Mouse (Mus musculus) heart, postnatal 0 days (tissue): ENCODE data around the gene Rnf187. TPM values are rescaled to one million over a fixed set of nuclear protein-coding genes. Genes with fewer than 3 reads are reported as not detected.

ENCODE experiments used
- ATAC-seq: fragments of 200-750 bp; cut with Nextera tagmentation; 2 replicates; pipeline ENCODE4 v1.8.0; 2017; ENCODE audit warnings: low read depth, moderate number of reproducible peaks, moderate library complexity; ENCODE audit not compliant: insufficient read depth
- DNase-seq: peaks from one replicate; pipeline ENCODE4 v3.0.0-alpha.2; 2016; ENCODE audit warnings: low spot score
- H3K27ac ChIP-seq: fragments of 300-500 bp; sonication (generic); 2 replicates; pipeline ENCODE4 v1.5.1; 2014; ENCODE audit warnings: low read depth, mild to moderate bottlenecking
- H3K27me3 ChIP-seq: fragments of 300-500 bp; sonication (generic); 2 replicates; pipeline ENCODE4 v1.6.1; 2014; ENCODE audit warnings: low read length, mixed read lengths; ENCODE audit not compliant: control insufficient read depth, insufficient read depth
- H3K36me3 ChIP-seq: fragments of 300-500 bp; sonication (generic); replicated peaks from 2 replicates; pipeline ENCODE4 v1.6.1; 2014; ENCODE audit warnings: low read length, mixed read lengths; ENCODE audit not compliant: control insufficient read depth, insufficient read depth
- H3K4me1 ChIP-seq: fragments of 300-500 bp; sonication (generic); 2 replicates; pipeline ENCODE4 v1.6.1; 2014; ENCODE audit warnings: antibody characterized with exemption; ENCODE audit not compliant: control insufficient read depth, insufficient read depth
- H3K4me2 ChIP-seq: fragments of 300-500 bp; sonication (generic); 2 replicates; pipeline ENCODE4 v1.6.1; 2014; ENCODE audit warnings: low read depth, mild to moderate bottlenecking, low read length, moderate library complexity
- H3K4me3 ChIP-seq: fragments of 300-500 bp; sonication (generic); 2 replicates; pipeline ENCODE4 v1.5.1; 2014; ENCODE audit warnings: low read depth, low read length
- H3K9ac ChIP-seq: fragments of 300-500 bp; sonication (generic); replicated peaks from 2 replicates; pipeline ENCODE4 v1.6.1; 2014; ENCODE audit warnings: low read depth, low read length, mixed read lengths
- H3K9me3 ChIP-seq: fragments of 300-500 bp; sonication (generic); replicated peaks from 2 replicates; pipeline ENCODE4 v1.6.1; 2016; ENCODE audit warnings: low read length; ENCODE audit not compliant: control insufficient read depth
- CTCF ChIP-seq: IDR thresholded peaks from 2 replicates; pipeline ENCODE4 v1.5.1; 2016; ENCODE audit warnings: antibody characterized with exemption, control low read depth, low read depth
- EP300 ChIP-seq: IDR thresholded peaks from 2 replicates; pipeline ENCODE4 v1.6.1; 2016; ENCODE audit warnings: antibody characterized with exemption, low read depth
- WGBS: fragments of 180-500 bp; shearing (Covaris S2); extraction: QIAGEN DNeasy Blood & Tissue Kit; methylation state at CpG from one replicate; pipeline ENCODE4 v1.1.7; 2014; 5-methylcytosine and 5-hydroxymethylcytosine counted together
- polyA plus RNA-seq: library from polyadenylated mRNA; unstranded; fragments of >200 nt; fragmentation: Nextera tagmentation; extraction: Ambion mirVana; gene quantifications from 2 replicates; pipeline ENCODE4 v1.2.1, GENCODE M21; 2015
- total RNA-seq: library from RNA; depleted of rRNA; stranded (reverse); fragments of >200 nt; gene quantifications from 2 replicates; pipeline ENCODE4 v1.2.3, GENCODE M21; 2014; ENCODE audit warnings: low replicate concordance

Rnf187 gene
- total and polyA plus RNA-seq, 2 experiments from 2014 or later, result 147 to 362 TPM

GRCm38 (mm10) chr11:58965001-58965760, 26.5 kb upstream of the Rnf187 start:
- Histone ChIP-seq H3K36me3 (no peaks in the 10 kb centered on the region), H3K9me3 (no peaks in the 10 kb centered on the region), H3K4me3 (no peak overlapping the region), H3K9ac (no peak overlapping the region), H3K4me2 (no peak overlapping the region), H3K4me1 (no peaks in the 10 kb centered on the region), H3K27ac (no peak overlapping the region), H3K27me3 (peaks cover 5% of the 10 kb centered on the region; the same call in 1 of the 2 replicates)
- DNase-seq (no peak), ATAC-seq (no peak)
- WGBS, result 39% methylated on average over 12 of the region's 12 CpGs
- TF ChIP-seq CTCF, result no peak
- no peak for TF ChIP-seq EP300

DNA sequence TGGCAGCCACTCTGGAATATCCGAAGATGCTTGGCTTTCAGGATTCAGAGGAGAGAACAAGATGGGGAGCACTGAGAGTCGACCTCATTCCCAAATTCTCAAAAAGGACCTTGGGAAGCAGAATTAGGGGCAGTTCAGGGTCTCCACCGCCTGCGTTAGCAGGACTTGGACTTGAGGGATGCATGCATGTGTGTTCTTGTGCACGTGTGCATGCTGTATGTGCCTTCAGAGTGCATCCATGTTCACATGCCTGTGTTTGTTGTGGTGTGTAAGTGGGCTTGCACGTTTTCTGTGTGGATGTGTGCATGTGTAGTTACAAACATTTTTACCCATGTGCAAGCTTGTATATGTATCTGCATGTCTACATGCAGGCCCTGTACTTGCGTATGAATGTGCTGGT, 25.5 kb upstream of the Rnf187 start:
- Histone ChIP-seq H3K4me1 (no peaks in the 10 kb centered on the region), H3K9me3 (no peaks in the 10 kb centered on the region), H3K4me3 (no peak overlapping the region), H3K27ac (no peak overlapping the region), H3K4me2 (no peak overlapping the region), H3K9ac (no peak overlapping the region), H3K36me3 (no peaks in the 10 kb centered on the region), H3K27me3 (peaks cover 5% of the 10 kb centered on the region; the same call in 1 of the 2 replicates)
- DNase-seq (no peak), ATAC-seq (no peak)
- WGBS, result 83% methylated on average over 7 of the region's 7 CpGs
- TF ChIP-seq CTCF (no peak), EP300 (no peak)

GRCm38 (mm10) chr11:58963543-58963942, 24.8 kb upstream of the Rnf187 start:
- Histone ChIP-seq H3K4me1 (no peaks in the 10 kb centered on the region), H3K4me3 (no peak overlapping the region), H3K27me3 (peaks cover 5% of the 10 kb centered on the region; the same call in 1 of the 2 replicates), H3K36me3 (no peaks in the 10 kb centered on the region), H3K4me2 (no peak overlapping the region), H3K9me3 (no peaks in the 10 kb centered on the region), H3K9ac (no peak overlapping the region), H3K27ac (no peak overlapping the region)
- no peak for TF ChIP-seq CTCF
- TF ChIP-seq EP300, result no peak
- WGBS, result 37% methylated on average over 17 of the region's 17 CpGs
- no peak for ATAC-seq
- DNase-seq, result no peak

- 51% methylated on average over 50 of the region's 50 CpGs for WGBS
- H3K9ac ChIP-seq, result no peak overlapping the region
- H3K4me3 ChIP-seq, result no peak overlapping the region
- no peak for ATAC-seq
- DNase-seq, result peak; percentile 3
- H3K4me2 ChIP-seq, result no peak overlapping the region
- H3K36me3 ChIP-seq, result peaks cover 14% of the 10 kb centered on the region; the same call in 1 of the 2 replicates
- H3K9me3 ChIP-seq, result no peaks in the 10 kb centered on the region
- H3K27ac ChIP-seq, result no peak overlapping the region
- TF ChIP-seq CTCF, result no peak
- TF ChIP-seq EP300, result no peak
- peaks cover 6% of the 10 kb centered on the region for H3K4me1 ChIP-seq
- H3K27me3 ChIP-seq, result peaks cover 5% of the 10 kb centered on the region; the same call in 1 of the 2 replicates
These were observed 22.9 kb upstream of the Rnf187 start for GRCm38 (mm10) chr11:58961364-58962177.

DNA sequence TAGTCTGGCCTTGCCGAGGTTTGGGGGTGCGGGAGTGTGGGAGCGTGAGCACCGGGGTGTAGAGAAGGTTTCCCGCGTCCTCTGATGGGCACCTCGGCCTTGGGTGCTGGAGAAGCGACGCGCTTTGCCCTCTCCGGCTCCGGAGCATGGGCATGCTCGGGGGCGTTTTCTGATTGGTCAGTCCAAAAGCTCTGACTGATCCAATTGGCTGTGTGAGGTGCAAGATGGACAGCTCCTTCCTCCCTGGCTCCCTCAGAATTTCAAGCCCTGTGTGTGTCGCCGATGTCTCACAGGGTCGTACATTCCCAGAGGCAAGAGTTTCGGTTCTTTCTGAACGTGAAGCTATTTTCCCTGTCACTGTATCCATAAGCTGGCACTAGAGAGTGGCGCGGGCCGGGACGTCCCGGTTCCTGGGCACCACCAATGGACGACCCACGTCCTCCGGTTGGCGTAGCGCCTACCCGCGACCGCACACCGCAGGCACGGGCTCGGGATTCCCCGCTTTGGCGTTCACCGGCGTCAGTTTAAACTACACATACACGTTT, 21.3 kb upstream of the Rnf187 start:
- Histone ChIP-seq H3K27me3 (peaks cover 5% of the 10 kb centered on the region; the same call in 1 of the 2 replicates), H3K4me3 (peak overlapping the region; percentile 49), H3K4me1 (peaks cover 12% of the 10 kb centered on the region), H3K36me3 (peaks cover 18% of the 10 kb centered on the region; the same call in 1 of the 2 replicates), H3K27ac (no peak overlapping the region), H3K9ac (0 out of 2 replicates have a peak overlapping the region, but pooled peaks have one; percentile 26), H3K9me3 (no peaks in the 10 kb centered on the region), H3K4me2 (peak overlapping the region; percentile 71)
- WGBS, result under 1% methylated on average over 40 of the region's 40 CpGs
- DNase-seq, result peak; percentile 88
- peak; percentile 24; the same call in 1 of the 2 replicates for TF ChIP-seq CTCF
- no peak for TF ChIP-seq EP300
- ATAC-seq, result peak; percentile 76
